Mouse (Mus musculus): ENCODE results near the gene Fbxl8. TPM values are rescaled to one million over a fixed set of nuclear protein-coding genes. Genes with fewer than 3 reads are reported as not detected.

Gene Fbxl8
- polyA plus RNA-seq, 1 experiment from 2014 or later, result 0.85 TPM

DNA sequence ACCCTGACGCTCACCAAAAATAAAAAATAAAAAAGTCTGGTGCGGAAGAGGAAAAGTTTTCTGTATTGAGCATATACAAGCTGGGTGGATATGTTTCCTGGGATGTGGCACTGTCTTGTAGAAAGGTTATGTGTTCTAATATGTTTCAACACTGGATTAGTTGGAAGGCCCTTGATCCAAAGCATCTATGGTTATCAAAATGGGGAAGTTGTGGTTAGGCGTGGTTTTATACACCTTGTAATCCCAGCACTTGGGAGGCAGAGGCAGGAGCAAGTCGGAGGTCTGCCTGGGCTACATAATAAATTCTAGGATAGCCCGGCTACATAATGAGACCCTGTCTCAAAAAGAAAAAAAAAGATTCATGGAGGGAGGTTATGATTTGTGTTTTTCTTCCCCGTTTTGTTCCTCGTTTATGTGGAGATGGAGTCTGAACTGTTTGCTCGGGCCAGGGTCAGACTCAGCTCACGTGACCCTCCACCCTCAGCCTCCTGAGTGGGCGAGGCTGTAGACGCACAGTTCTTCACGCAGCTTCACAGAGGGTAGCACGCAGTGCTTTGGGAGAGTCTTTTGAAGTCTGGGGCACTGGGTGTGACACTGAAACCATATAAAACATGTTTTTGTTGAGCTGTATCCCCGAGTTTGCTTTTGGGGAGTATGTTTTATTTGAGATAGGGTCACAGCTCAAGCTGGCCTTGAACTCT, 26.9 kb upstream of the Fbxl8 start:
- Histone ChIP-seq H3K36me3 (peaks cover 42% of the 10 kb centered on the region), H3K27ac (replicated peaks) (no peak overlapping the region), H3K4me1 (no peaks in the 10 kb centered on the region), H3K4me2 (replicated peaks) (no peak overlapping the region), H3K9ac (replicated peaks) (no peak overlapping the region), H3K27me3 (no peaks in the 10 kb centered on the region), H3K9me3 (no peaks in the 10 kb centered on the region), H3K4me3 (no peak overlapping the region)
- 90% methylated on average over 14 of the region's 14 CpGs for WGBS
- no peak for ATAC-seq (replicated peaks)

DNA sequence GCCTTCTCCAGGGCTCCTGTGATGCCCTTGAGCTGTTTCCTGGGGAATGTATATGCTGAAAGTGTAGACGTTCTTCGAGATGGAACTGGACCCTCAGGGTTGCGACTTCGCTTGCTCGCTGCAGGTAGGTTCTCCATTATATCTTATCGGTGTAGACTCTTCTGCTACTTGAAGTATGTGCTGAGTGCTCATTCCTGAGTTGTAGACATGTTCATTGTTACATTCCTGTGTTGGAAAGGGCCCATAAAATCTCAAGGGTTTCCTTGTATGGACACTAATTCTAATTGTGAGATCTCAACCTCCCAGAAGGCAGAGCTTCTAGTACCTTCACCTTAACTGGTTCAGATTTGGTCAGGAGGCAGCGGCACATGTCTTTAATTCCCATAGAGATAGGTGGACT, 23.4 kb upstream of the Fbxl8 start:
- Histone ChIP-seq H3K4me1 (no peaks in the 10 kb centered on the region), H3K36me3 (peaks cover 37% of the 10 kb centered on the region), H3K27ac (replicated peaks) (no peak overlapping the region), H3K4me2 (replicated peaks) (no peak overlapping the region), H3K4me3 (no peak overlapping the region), H3K9ac (replicated peaks) (no peak overlapping the region), H3K9me3 (no peaks in the 10 kb centered on the region), H3K27me3 (no peaks in the 10 kb centered on the region)
- no peak for ATAC-seq (replicated peaks)
- whole genome bisulfite sequencing, result 98% methylated on average over 7 of the region's 7 CpGs

DNA sequence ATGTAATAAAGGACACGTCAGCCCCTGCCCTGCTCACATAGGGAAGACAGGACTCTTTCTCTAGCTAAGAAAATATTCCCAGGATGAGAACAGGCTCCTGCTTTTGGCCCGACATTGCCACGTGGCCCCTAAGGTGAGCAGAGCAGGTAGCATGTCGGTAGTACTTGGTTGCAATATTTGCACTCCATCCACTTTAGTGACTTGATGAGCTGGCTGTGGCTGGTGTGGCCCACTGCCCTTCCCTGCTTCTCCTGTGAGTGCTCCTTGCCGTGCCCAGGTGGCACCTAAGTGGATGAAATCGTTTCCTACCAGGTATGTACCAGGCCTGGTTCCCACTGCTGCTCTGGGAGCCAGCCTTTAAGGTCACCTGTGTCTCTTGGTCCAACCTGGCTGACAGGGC, 12.5 kb upstream of the Fbxl8 start:
- Histone ChIP-seq H3K27ac (replicated peaks) (no peak overlapping the region), H3K9me3 (no peaks in the 10 kb centered on the region), H3K4me3 (no peak overlapping the region), H3K9ac (replicated peaks) (no peak overlapping the region), H3K4me1 (peaks cover 14% of the 10 kb centered on the region), H3K36me3 (peaks cover 44% of the 10 kb centered on the region), H3K4me2 (replicated peaks) (no peak overlapping the region), H3K27me3 (peaks cover 17% of the 10 kb centered on the region)
- no peak for ATAC-seq (replicated peaks)
- 93% methylated on average over 6 of the region's 6 CpGs for WGBS

DNA sequence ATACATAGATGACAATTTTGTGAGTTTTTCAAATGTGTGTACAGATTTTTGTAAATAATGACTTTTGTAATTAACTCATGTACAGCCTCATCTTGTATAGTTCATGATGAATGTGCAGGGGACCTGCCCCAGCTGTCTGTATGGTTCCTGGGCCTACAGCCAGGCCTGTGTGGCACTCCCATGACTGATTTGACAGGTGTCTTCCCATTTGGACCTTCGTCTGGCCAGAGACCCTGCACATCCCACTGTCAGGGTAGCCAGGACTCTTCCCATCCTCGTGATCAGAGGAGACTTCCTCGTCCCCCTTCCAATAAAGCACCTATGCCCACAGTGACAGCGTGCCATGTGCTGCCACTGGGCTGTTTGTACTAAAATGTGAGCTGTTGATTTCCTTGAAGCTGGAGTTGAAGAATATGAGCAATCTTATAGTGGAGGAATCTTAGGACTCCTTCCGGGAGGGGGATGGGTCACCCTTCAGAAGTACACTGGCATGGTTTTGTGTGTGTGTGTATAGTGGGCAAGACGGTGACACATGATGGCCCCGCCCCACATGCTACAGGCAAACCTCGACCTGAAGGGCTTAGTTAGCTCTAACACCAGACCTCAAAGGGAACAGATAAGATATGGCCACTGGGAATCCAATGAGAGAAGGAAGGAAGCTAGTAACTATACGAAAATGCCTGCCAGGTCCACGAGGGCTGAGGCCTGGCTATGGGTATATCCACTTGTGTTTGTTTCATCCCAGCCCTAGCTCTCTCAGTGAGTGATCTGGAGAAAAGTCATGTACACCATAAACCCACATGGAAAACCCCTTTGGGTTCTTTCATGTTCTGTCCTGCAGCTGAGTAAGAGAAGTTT, 11.5 kb upstream of the Fbxl8 start:
- Histone ChIP-seq H3K9me3 (no peaks in the 10 kb centered on the region), H3K4me1 (peaks cover 14% of the 10 kb centered on the region), H3K27me3 (peaks cover 18% of the 10 kb centered on the region), H3K9ac (replicated peaks) (no peak overlapping the region), H3K27ac (replicated peaks) (no peak overlapping the region), H3K4me2 (replicated peaks) (no peak overlapping the region), H3K36me3 (peaks cover 41% of the 10 kb centered on the region), H3K4me3 (no peak overlapping the region)
- 88% methylated on average over 10 of the region's 10 CpGs for WGBS
- no peak for ATAC-seq (replicated peaks)

DNA sequence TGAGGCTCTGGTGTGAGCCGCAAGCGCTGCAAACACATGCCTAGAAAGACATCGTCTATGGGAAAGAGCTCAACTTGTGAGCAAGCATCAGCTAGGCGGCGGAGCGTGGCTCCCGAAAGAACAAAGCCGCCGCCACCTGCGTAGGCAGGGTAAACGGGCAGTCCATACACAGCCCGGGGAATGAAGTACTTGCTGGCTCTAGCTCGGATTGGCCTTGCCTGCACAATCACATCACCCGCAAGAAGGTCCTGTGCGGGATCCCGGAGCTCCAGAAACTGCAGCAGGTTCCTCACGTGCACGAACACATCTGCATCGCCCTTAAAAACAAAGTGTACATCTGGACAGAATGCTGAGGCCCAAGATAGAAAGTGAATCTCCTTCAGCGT, 10.7 kb upstream of the Fbxl8 start:
- 0 out of 2 replicates have a peak overlapping the region, but pooled peaks have one; percentile 6 for H3K9ac ChIP-seq (replicated peaks)
- peaks cover 27% of the 10 kb centered on the region for H3K27me3 ChIP-seq
- peak overlapping the region; percentile 70 for H3K4me3 ChIP-seq
- peaks cover 17% of the 10 kb centered on the region for H3K4me1 ChIP-seq
- 28% methylated on average over 20 of the region's 20 CpGs for WGBS
- peak overlapping the region; percentile 99 for H3K4me2 ChIP-seq (replicated peaks)
- ATAC-seq (replicated peaks), result peak; percentile 59
- no peaks in the 10 kb centered on the region for H3K9me3 ChIP-seq
- peaks cover 32% of the 10 kb centered on the region for H3K36me3 ChIP-seq
- no peak overlapping the region for H3K27ac ChIP-seq (replicated peaks)

DNA sequence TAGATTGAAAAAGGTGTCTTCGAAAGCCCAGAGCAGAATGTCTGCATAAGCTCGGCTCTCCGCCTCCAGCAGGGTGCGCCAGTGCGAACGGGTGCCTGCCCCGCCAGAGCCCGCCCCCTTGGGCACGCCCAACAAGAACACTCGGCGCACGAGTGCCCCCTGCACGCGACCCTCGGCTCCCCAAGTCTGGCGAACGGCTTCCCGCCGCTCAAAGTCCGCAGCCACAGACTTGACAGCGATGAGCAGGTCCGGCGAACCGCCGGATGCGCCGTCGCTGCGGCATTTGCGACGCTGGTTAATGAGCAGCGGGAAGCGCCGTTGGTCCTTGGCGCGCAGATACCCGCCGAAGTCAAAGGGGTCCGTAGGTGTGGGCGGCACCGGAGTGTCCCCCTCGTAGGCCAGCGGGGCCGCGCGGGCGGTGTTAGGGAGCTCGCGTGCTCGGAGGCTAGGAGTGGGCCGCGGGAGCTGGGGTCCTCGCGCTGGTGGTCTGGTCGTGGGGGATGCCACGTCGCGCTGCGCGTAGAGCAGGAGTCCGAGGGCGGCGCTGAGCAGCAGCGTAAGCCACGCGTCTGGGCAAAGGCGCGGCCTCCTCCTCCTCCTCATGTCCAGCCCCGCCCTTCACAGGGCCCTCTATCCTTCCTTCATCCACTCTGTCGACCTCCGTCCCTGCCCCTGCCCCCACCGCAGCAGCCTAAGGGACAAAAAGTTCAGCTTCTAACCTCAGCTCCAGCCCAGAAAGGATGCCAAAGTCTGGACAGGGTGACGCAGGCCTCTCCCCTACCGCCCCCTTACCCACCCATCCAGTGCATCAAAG, 10.1 kb upstream of the Fbxl8 start:
- WGBS, result under 1% methylated on average over 73 of the region's 74 CpGs
- H3K36me3 ChIP-seq, result peaks cover 26% of the 10 kb centered on the region
- H3K9me3 ChIP-seq, result no peaks in the 10 kb centered on the region
- H3K9ac ChIP-seq (replicated peaks), result peak overlapping the region; percentile 67
- peaks cover 23% of the 10 kb centered on the region for H3K4me1 ChIP-seq
- H3K27ac ChIP-seq (replicated peaks), result no peak overlapping the region; the same call in 1 of the 2 replicates
- peak; percentile 88 for ATAC-seq (replicated peaks)
- peaks cover 33% of the 10 kb centered on the region for H3K27me3 ChIP-seq
- H3K4me3 ChIP-seq, result peak overlapping the region; percentile 70
- peak overlapping the region; percentile 99 for H3K4me2 ChIP-seq (replicated peaks)

DNA sequence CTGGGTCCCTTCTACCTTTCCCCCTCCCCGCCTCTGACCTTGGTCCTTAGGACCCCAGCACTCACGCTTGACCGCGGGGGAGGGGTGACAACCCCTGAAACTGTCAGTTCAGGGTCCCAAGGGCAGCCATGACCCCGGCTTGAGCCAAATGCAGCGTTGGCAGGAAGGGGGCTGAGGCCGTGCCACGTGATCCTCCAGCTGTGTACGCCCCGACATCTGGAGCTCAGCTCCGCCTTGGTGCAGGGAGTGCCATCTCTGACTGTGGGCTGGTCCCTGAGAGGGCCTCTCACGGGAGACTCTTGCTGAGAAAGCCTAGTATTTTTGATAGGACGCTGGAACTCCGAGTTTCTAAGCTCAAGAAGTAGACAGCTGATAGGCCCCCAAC, 9.5 kb upstream of the Fbxl8 start, which contains the start of gene B3gnt9:
Gene B3gnt9 (minus strand): TSS at position 188 of the 385 bp plus-strand sequence.
- H3K4me3 ChIP-seq, result peak within 1 kb of the TSS; percentile 70
- H3K27ac ChIP-seq (replicated peaks), result no peak within 1 kb of the TSS; the same call in 1 of the 2 replicates
- peak within 1 kb of the TSS; percentile 99 for H3K4me2 ChIP-seq (replicated peaks)
- H3K36me3 ChIP-seq, result peaks cover 20% of the 10 kb centered on the region
- peak within 1 kb of the TSS; percentile 67 for H3K9ac ChIP-seq (replicated peaks)
- peaks cover 39% of the 10 kb centered on the region for H3K27me3 ChIP-seq
- WGBS, result 2% methylated on average over 14 of the region's 14 CpGs
- ATAC-seq (replicated peaks), result no peak
- H3K9me3 ChIP-seq, result no peaks in the 10 kb centered on the region
- H3K4me1 ChIP-seq, result peaks cover 29% of the 10 kb centered on the region

DNA sequence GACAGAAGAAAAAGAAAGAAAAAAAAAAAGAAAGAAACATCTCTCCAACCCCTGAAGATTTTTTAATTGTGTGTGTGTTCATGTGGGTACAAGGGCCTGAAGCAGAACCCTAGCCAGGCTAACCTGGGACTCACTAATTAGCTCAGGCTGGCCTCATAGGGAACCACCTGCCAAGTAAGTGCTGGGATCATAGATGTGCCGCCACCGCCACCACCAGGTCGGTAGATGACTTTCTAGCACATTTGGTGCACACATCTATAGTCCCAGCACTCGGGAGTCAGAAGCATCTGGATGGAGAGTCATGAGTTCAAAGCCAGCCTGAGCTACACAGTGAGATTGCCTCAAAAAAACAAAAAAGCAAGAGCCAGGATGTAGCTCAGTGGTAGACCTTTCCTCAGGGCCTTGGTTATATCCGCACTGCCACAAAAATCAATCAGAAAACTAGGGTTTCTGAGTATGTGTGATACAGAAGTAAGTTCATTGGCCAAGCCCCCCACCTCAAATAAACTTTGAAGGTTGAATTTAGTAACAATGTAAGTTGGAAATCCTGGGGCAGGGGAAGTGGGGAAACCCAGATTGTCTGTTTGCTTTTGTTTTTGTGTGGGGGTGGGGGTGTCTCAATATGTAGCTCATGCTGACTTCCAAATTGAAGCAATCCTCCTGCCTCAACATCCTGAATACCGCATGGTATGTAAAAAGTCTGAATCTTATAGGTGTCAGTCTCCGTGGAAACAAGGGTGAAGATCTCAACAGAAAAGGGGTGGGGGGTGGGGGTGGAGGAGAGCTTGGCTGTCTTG, 6.9 kb upstream of the Fbxl8 start:
- ATAC-seq (replicated peaks), result no peak
- peaks cover 30% of the 10 kb centered on the region for H3K4me1 ChIP-seq
- H3K27ac ChIP-seq (replicated peaks), result no peak overlapping the region
- H3K4me2 ChIP-seq (replicated peaks), result no peak overlapping the region
- H3K27me3 ChIP-seq, result peaks cover 60% of the 10 kb centered on the region
- no peak overlapping the region for H3K4me3 ChIP-seq
- no peak overlapping the region for H3K9ac ChIP-seq (replicated peaks)
- H3K36me3 ChIP-seq, result no peaks in the 10 kb centered on the region
- H3K9me3 ChIP-seq, result no peaks in the 10 kb centered on the region
- 71% methylated on average over 7 of the region's 7 CpGs for WGBS

DNA sequence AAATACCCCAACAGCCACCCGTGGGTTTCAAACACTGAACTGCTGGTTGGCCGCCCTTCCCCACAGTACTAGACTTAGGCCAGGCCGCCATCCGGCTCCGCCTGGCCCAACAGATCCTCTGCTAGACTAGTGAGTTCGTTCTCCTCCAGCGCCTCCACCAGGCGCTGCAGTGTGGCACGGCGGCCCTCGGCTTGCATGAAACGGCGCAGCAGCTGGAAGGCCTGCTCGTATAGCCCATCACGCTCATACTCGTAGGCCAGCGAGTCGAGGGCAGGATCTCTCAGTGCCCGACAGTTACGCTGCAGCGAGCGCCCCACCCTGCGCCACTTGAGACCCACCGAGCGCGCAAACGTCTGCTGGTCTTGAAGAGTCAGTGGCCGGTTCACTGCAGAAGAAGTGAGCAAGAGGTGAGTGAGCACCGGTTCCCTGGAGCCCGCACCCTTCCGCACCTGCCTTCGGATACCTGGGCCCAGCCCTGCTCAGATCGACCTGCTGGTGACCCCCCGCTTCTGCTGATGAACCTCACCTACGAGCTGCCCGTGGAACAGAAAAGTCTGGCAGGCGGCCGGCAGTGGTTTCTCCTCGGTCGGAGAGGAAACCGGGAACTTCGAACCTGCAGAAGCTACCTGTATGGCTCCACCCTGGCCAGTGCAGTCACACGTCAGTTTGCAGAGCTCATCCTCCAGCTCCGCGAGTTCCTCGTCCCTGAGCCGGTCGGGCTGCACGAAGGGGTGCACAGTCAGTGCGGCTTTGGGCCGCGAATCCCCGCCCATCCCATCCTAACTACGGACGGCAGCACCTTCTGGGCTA, 5.3 kb upstream of the Fbxl8 start:
- Histone ChIP-seq H3K27me3 (peaks cover 73% of the 10 kb centered on the region), H3K4me3 (peak overlapping the region; percentile 41), H3K4me1 (peaks cover 30% of the 10 kb centered on the region), H3K27ac (replicated peaks) (no peak overlapping the region), H3K9ac (replicated peaks) (peak overlapping the region; percentile 27), H3K36me3 (no peaks in the 10 kb centered on the region), H3K4me2 (replicated peaks) (peak overlapping the region; percentile 80), H3K9me3 (no peaks in the 10 kb centered on the region)
- WGBS, result 3% methylated on average over 55 of the region's 55 CpGs
- ATAC-seq (replicated peaks), result peak; percentile 21; the same call in 1 of the 2 replicates

DNA sequence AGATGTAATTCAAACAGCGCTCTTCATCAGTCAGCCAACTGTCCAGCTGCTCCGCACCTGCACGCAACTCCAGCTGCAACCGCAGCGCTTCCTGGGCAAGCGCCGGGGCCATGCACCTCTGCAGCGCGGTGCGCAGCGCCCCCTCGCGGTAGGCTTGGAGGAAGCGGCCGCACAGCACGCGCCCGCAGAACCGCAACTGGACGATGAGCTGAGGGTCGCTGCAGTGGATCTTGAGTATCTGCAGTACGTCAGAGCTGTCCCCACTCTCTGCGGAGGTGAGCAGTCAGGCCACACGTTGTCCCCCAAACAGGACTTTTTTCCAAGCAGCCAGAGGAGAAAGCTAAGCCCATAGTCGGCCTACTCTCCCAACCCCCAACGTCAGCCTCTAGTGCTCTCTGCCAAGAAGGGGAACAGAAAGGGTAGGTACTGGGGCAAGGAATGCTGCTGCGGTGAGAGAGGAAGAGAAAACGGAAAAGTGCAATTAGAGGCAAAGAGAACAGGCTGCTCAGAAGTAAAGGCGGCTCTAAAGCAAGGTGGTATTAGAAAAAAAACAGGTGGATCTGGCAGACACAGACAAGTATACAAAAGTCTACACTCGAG, 4.6 kb upstream of the Fbxl8 start:
- Histone ChIP-seq H3K36me3 (no peaks in the 10 kb centered on the region), H3K4me3 (peak overlapping the region; percentile 41), H3K9ac (replicated peaks) (peak overlapping the region; percentile 27), H3K4me1 (peaks cover 29% of the 10 kb centered on the region), H3K4me2 (replicated peaks) (peak overlapping the region; percentile 80), H3K27ac (replicated peaks) (no peak overlapping the region), H3K9me3 (no peaks in the 10 kb centered on the region), H3K27me3 (peaks cover 77% of the 10 kb centered on the region)
- 3% methylated on average over 30 of the region's 30 CpGs for WGBS
- ATAC-seq (replicated peaks), result peak; percentile 49
